Mouse (Mus musculus) testis, postnatal 10 days (tissue): ENCODE data around the gene Map3k21.

Experiments used
- DNase-seq: peaks from one replicate; pipeline ENCODE4 v3.0.0; 2021; ENCODE audit warnings: low spot score

The Map3k21 gene

GRCm38 (mm10) chr8:125910365-125911228 is at the start of gene Map3k21:
TSS of gene Map3k21 (plus strand) at chr8:125910450.
- peak; percentile 63 for DNase-seq

- DNase-seq = no peak
These were observed 44.1 kb upstream of the Map3k21 start for GRCm38 (mm10) chr8:125866125-125866524.

GRCm38 (mm10) chr8:125868552-125868951 is 41.7 kb upstream of the Map3k21 start:
- peak; percentile 53 for DNase-seq

GRCm38 (mm10) chr8:125869739-125870138 is 40.5 kb upstream of the Map3k21 start:
- no peak for DNase-seq

GRCm38 (mm10) chr8:125870179-125870702 is 40.0 kb upstream of the Map3k21 start:
- DNase-seq = no peak

- DNase-seq = peak; percentile 82
These were observed 39.4 kb upstream of the Map3k21 start for GRCm38 (mm10) chr8:125870821-125871321.

- no peak for DNase-seq
These were observed 37.6 kb upstream of the Map3k21 start for GRCm38 (mm10) chr8:125872501-125873249.

GRCm38 (mm10) chr8:125873250-125873534 is 37.1 kb upstream of the Map3k21 start:
- DNase-seq = peak; percentile 48

- DNase-seq = no peak
These were observed 29.8 kb upstream of the Map3k21 start for GRCm38 (mm10) chr8:125880447-125880846.

- DNase-seq = no peak
These were observed 22.7 kb upstream of the Map3k21 start for GRCm38 (mm10) chr8:125887549-125887948.

GRCm38 (mm10) chr8:125889920-125890319 is 20.3 kb upstream of the Map3k21 start:
- DNase-seq = no peak

GRCm38 (mm10) chr8:125897388-125897787 is 12.9 kb upstream of the Map3k21 start:
- DNase-seq = no peak

- DNase-seq = no peak
These were observed 12.1 kb upstream of the Map3k21 start, which contains the start of gene Pcnx2 for GRCm38 (mm10) chr8:125897868-125898788. TSS of gene Pcnx2 (minus strand) at chr8:125898317.

GRCm38 (mm10) chr8:125898899-125899298 is 11.4 kb upstream of the Map3k21 start:
- DNase-seq = peak; percentile 75

- no peak for DNase-seq
These were observed 9.1 kb upstream of the Map3k21 start for GRCm38 (mm10) chr8:125901167-125901566.

- DNase-seq = peak; percentile 82
These were observed 7.7 kb upstream of the Map3k21 start for GRCm38 (mm10) chr8:125902521-125902920.

GRCm38 (mm10) chr8:125905341-125905740 is 4.9 kb upstream of the Map3k21 start:
- no peak for DNase-seq

GRCm38 (mm10) chr8:125907311-125907710 is 2.9 kb upstream of the Map3k21 start:
- no peak for DNase-seq

GRCm38 (mm10) chr8:125909661-125910364 is 437 bp upstream of the Map3k21 start:
- peak; percentile 82 for DNase-seq

GRCm38 (mm10) chr8:125911229-125911580 is 955 bp downstream of the Map3k21 start:
- no peak for DNase-seq

- no peak for DNase-seq
These were observed 3.0 kb downstream of the Map3k21 start for GRCm38 (mm10) chr8:125913206-125913605.
